Comparison of ENCODE assay signal across 8 mouse cellular contexts in the genomic region with DNA sequence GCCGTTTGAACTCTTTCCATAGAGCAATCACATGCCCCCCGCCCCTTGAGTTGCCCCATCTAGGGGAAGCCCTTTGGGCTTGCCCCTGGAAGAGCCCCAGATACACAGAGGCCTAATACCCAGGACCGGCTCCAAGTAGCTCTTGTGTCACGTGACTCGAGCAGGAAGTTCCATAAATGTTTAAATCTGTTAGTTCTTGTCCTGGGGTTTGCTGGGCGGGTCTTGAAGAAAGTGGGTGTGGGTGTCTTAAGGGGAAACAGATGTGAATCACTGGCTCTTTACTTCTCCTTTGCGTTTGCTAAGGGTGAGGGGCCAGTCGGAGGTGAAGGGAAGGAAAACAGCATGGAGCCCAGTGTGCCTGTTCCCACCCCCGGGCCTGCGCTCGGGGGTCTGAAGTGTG. TPM values are rescaled to one million over a fixed set of nuclear protein-coding genes. Genes with fewer than 3 reads are reported as not detected.
DNase-seq lines count a peak whose midpoint lies in the region; ATAC-seq and TF ChIP-seq lines count a peak whose summit lies in the region.

No protein-coding gene starts in this region.

- peak overlapping the region; percentile 4; the same call in 1 of the 2 replicates for H3K4me2 ChIP-seq in midbrain, embryonic 11.5 days
- no peak overlapping the region for H3K4me2 ChIP-seq in midbrain, embryonic 14.5 days (ENCODE audit: low read length)
- H3K4me2 ChIP-seq in lung, embryonic 14.5 days: peak overlapping the region; percentile 27
- peak overlapping the region; percentile 99 for H3K4me2 ChIP-seq in stomach, embryonic 16.5 days (ENCODE audit: low read depth, low read length)
- H3K4me2 ChIP-seq in kidney, embryonic 16.5 days (replicated peaks; ENCODE audit: low read depth, low read length): no peak overlapping the region

- WGBS in midbrain, embryonic 11.5 days: 73% methylated on average over 11 of the region's 11 CpGs
- WGBS in midbrain, embryonic 14.5 days: 80% methylated on average over 11 of the region's 11 CpGs
- WGBS in lung, embryonic 14.5 days: 42% methylated on average over 11 of the region's 11 CpGs
- WGBS in stomach, embryonic 16.5 days: 46% methylated on average over 11 of the region's 11 CpGs
- 58% methylated on average over 11 of the region's 11 CpGs for WGBS in kidney, embryonic 16.5 days

- H3K9ac ChIP-seq in midbrain, embryonic 11.5 days (ENCODE audit: low read length): no peak overlapping the region
- no peak overlapping the region for H3K9ac ChIP-seq in midbrain, embryonic 14.5 days (replicated peaks; ENCODE audit: low read length)
- H3K9ac ChIP-seq in lung, embryonic 14.5 days: no peak overlapping the region
- H3K9ac ChIP-seq in stomach, embryonic 16.5 days (ENCODE audit: low read length): peak overlapping the region; percentile 48; the same call in 1 of the 2 replicates
- no peak overlapping the region for H3K9ac ChIP-seq in kidney, embryonic 16.5 days (replicated peaks; ENCODE audit: low read length)

- H3K36me3 ChIP-seq in midbrain, embryonic 11.5 days (ENCODE audit: control insufficient read depth, insufficient read depth, low read length): no peaks in the 10 kb centered on the region
- H3K36me3 ChIP-seq in midbrain, embryonic 14.5 days (ENCODE audit: control insufficient read depth, insufficient read depth, low read length): no peaks in the 10 kb centered on the region
- no peaks in the 10 kb centered on the region for H3K36me3 ChIP-seq in lung, embryonic 14.5 days (ENCODE audit: insufficient read depth)
- no peaks in the 10 kb centered on the region for H3K36me3 ChIP-seq in stomach, embryonic 16.5 days (ENCODE audit: control insufficient read depth, insufficient read depth, low read length)
- no peaks in the 10 kb centered on the region for H3K36me3 ChIP-seq in kidney, embryonic 16.5 days (ENCODE audit: insufficient read depth, low read length)

- H3K9me3 ChIP-seq in midbrain, embryonic 11.5 days (ENCODE audit: control insufficient read depth, low read length): no peaks in the 10 kb centered on the region
- H3K9me3 ChIP-seq in midbrain, embryonic 14.5 days (ENCODE audit: control insufficient read depth, low read length): no peaks in the 10 kb centered on the region
- H3K9me3 ChIP-seq in lung, embryonic 14.5 days (ENCODE audit: low read depth, low read length): no peaks in the 10 kb centered on the region
- no peaks in the 10 kb centered on the region for H3K9me3 ChIP-seq in stomach, embryonic 16.5 days (replicated peaks; ENCODE audit: control insufficient read depth, low read length)
- H3K9me3 ChIP-seq in kidney, embryonic 16.5 days (ENCODE audit: low read length): no peaks in the 10 kb centered on the region

- no peak for TF ChIP-seq CTCF in lung, embryonic 14.5 days (IDR thresholded peaks at IDR 0.05; ENCODE audit: low read depth)

- no peak overlapping the region for H3K4me3 ChIP-seq in midbrain, embryonic 11.5 days (ENCODE audit: low read depth, low read length)
- no peak overlapping the region for H3K4me3 ChIP-seq in midbrain, embryonic 14.5 days (replicated peaks; ENCODE audit: low read depth, low read length)
- no peak overlapping the region for H3K4me3 ChIP-seq in lung, embryonic 14.5 days (ENCODE audit: low read depth, low read length)
- peak overlapping the region; percentile 54 for H3K4me3 ChIP-seq in stomach, embryonic 16.5 days (replicated peaks; ENCODE audit: low read length)
- no peak overlapping the region for H3K4me3 ChIP-seq in kidney, embryonic 16.5 days (ENCODE audit: low read length)

- H3K27ac ChIP-seq in midbrain, embryonic 11.5 days (ENCODE audit: low read depth, low read length): no peak overlapping the region
- H3K27ac ChIP-seq in midbrain, embryonic 14.5 days (replicated peaks; ENCODE audit: low read depth, low read length): no peak overlapping the region
- H3K27ac ChIP-seq in lung, embryonic 14.5 days (ENCODE audit: low read depth): no peak overlapping the region
- H3K27ac ChIP-seq in stomach, embryonic 16.5 days (ENCODE audit: low read length): peak overlapping the region; percentile 21; the same call in 1 of the 2 replicates
- no peak overlapping the region for H3K27ac ChIP-seq in kidney, embryonic 16.5 days (ENCODE audit: low read length)

- ATAC-seq in midbrain, embryonic 11.5 days (ENCODE audit: low FRiP score): no peak
- no peak for ATAC-seq in midbrain, embryonic 14.5 days (ENCODE audit: low FRiP score, low TSS enrichment)
- ATAC-seq in lung, embryonic 14.5 days (ENCODE audit: insufficient read depth): no peak
- ATAC-seq in stomach, embryonic 16.5 days (ENCODE audit: insufficient read depth, low FRiP score): peak; percentile 46; the same call in 1 of the 2 replicates
- no peak for ATAC-seq in frontal cortex, adult (ENCODE audit: low TSS enrichment)
- no peak for ATAC-seq in kidney, embryonic 16.5 days (ENCODE audit: low FRiP score, low TSS enrichment)

- DNase-seq in midbrain, embryonic 11.5 days (ENCODE audit: low spot score, missing footprints): peak; percentile 87
- no peak for DNase-seq in midbrain, embryonic 14.5 days
- peak; percentile 78 for DNase-seq in forelimb bud, embryonic 11.5 days (ENCODE audit: low read depth, low spot score)
- DNase-seq in lung, embryonic 14.5 days: peak; percentile 48
- DNase-seq in cerebellum, adult 11 months: no peak

- peaks cover 6% of the 10 kb centered on the region; the same call in 1 of the 2 replicates for H3K4me1 ChIP-seq in midbrain, embryonic 11.5 days (ENCODE audit: control insufficient read depth, insufficient read depth, low read length)
- 0 out of 2 replicates have a peak, but pooled peaks cover 10% of the 10 kb centered on the region for H3K4me1 ChIP-seq in midbrain, embryonic 14.5 days (ENCODE audit: control insufficient read depth, insufficient read depth, low read length)
- H3K4me1 ChIP-seq in lung, embryonic 14.5 days (ENCODE audit: insufficient read depth): peaks cover 9% of the 10 kb centered on the region; the same call in 1 of the 2 replicates
- peaks cover 16% of the 10 kb centered on the region; the same call in 1 of the 2 replicates for H3K4me1 ChIP-seq in stomach, embryonic 16.5 days (ENCODE audit: control insufficient read depth, insufficient read depth, low read length)
- H3K4me1 ChIP-seq in kidney, embryonic 16.5 days (ENCODE audit: insufficient read depth, low read length): peaks cover 14% of the 10 kb centered on the region

- peaks cover 27% of the 10 kb centered on the region for H3K27me3 ChIP-seq in midbrain, embryonic 11.5 days (ENCODE audit: control insufficient read depth, insufficient read depth, low read length)
- H3K27me3 ChIP-seq in midbrain, embryonic 14.5 days (ENCODE audit: control insufficient read depth, insufficient read depth, low read length): peaks cover 29% of the 10 kb centered on the region
- peaks cover 17% of the 10 kb centered on the region for H3K27me3 ChIP-seq in lung, embryonic 14.5 days (ENCODE audit: insufficient read depth, low read length)
- peaks cover 8% of the 10 kb centered on the region; the same call in 1 of the 2 replicates for H3K27me3 ChIP-seq in stomach, embryonic 16.5 days (ENCODE audit: control insufficient read depth, insufficient read depth, low read length)
- peaks cover 13% of the 10 kb centered on the region for H3K27me3 ChIP-seq in kidney, embryonic 16.5 days (ENCODE audit: insufficient read depth, low read length)

RNA-seq across cellular contexts. Expression of a gene that starts 2.3 kb away (rescaled TPM):
- 3.4 and 5.4 TPM in 2 replicates for polyA plus RNA-seq in midbrain, embryonic 11.5 days (2014; fragmentation: Nextera tagmentation; extraction: Ambion mirVana)
- polyA plus RNA-seq in midbrain, embryonic 14.5 days (2014; fragmentation: Nextera tagmentation; extraction: Ambion mirVana): 2.7 and 3.1 TPM in 2 replicates
- 2.0 and 2.9 TPM in 2 replicates for polyA plus RNA-seq in lung, embryonic 14.5 days (2014; fragmentation: Nextera tagmentation; extraction: Ambion mirVana)
- 7.9 and 8.1 TPM in 2 replicates for polyA plus RNA-seq in stomach, embryonic 16.5 days (2015; fragmentation: Nextera tagmentation; extraction: Ambion mirVana)
- 4.4 and 6.0 TPM in 2 replicates for polyA plus RNA-seq in kidney, embryonic 16.5 days (2015; fragmentation: Nextera tagmentation; extraction: Ambion mirVana)

RNA-seq across cellular contexts. Expression of a gene that starts 30.1 kb away (rescaled TPM):
- 13.4 and 15.3 TPM in 2 replicates for polyA plus RNA-seq in midbrain, embryonic 11.5 days (2014; fragmentation: Nextera tagmentation; extraction: Ambion mirVana)
- polyA plus RNA-seq in midbrain, embryonic 14.5 days (2014; fragmentation: Nextera tagmentation; extraction: Ambion mirVana): 11.3 and 13.0 TPM in 2 replicates
- polyA plus RNA-seq in lung, embryonic 14.5 days (2014; fragmentation: Nextera tagmentation; extraction: Ambion mirVana): 16.4 and 21.1 TPM in 2 replicates
- polyA plus RNA-seq in stomach, embryonic 16.5 days (2015; fragmentation: Nextera tagmentation; extraction: Ambion mirVana): 18.4 and 19.8 TPM in 2 replicates
- 23.0 and 24.3 TPM in 2 replicates for polyA plus RNA-seq in kidney, embryonic 16.5 days (2015; fragmentation: Nextera tagmentation; extraction: Ambion mirVana)

RNA-seq across cellular contexts. Expression of a gene that starts 30.2 kb away (rescaled TPM):
- polyA plus RNA-seq in midbrain, embryonic 11.5 days (2014; fragmentation: Nextera tagmentation; extraction: Ambion mirVana): 11.2 and 13.4 TPM in 2 replicates
- 31.7 and 36.2 TPM in 2 replicates for polyA plus RNA-seq in midbrain, embryonic 14.5 days (2014; fragmentation: Nextera tagmentation; extraction: Ambion mirVana)
- polyA plus RNA-seq in lung, embryonic 14.5 days (2014; fragmentation: Nextera tagmentation; extraction: Ambion mirVana): 15.0 and 17.0 TPM in 2 replicates
- polyA plus RNA-seq in stomach, embryonic 16.5 days (2015; fragmentation: Nextera tagmentation; extraction: Ambion mirVana): 14.6 and 14.9 TPM in 2 replicates
- polyA plus RNA-seq in kidney, embryonic 16.5 days (2015; fragmentation: Nextera tagmentation; extraction: Ambion mirVana): 17.2 and 19.8 TPM in 2 replicates

Comparison
In these comparisons a context has a peak if more than half of its experiments do, and no peak if none do; other contexts are left out.
1. DNase-seq: peak in midbrain, embryonic 11.5 days (single experiment), forelimb bud, embryonic 11.5 days (single experiment) and lung, embryonic 14.5 days (single experiment); none in midbrain, embryonic 14.5 days (single experiment) and cerebellum, adult 11 months (single experiment).
2. H3K4me2 ChIP-seq: peak in midbrain, embryonic 11.5 days (single experiment), lung, embryonic 14.5 days (single experiment) and stomach, embryonic 16.5 days (single experiment); none in midbrain, embryonic 14.5 days (single experiment) and kidney, embryonic 16.5 days (single experiment).